Mouse (Mus musculus): ENCODE measurements at regions not wholly inside any gene's neighbourhood (a gene's known extent, or its start where the extent isn't known, plus 50 kb on each side); places are given as distances from the start of the nearest gene placed in this dataset.
A peak's percentile ranks its signal among the peaks of the same experiment; 100 is the strongest.

DNA sequence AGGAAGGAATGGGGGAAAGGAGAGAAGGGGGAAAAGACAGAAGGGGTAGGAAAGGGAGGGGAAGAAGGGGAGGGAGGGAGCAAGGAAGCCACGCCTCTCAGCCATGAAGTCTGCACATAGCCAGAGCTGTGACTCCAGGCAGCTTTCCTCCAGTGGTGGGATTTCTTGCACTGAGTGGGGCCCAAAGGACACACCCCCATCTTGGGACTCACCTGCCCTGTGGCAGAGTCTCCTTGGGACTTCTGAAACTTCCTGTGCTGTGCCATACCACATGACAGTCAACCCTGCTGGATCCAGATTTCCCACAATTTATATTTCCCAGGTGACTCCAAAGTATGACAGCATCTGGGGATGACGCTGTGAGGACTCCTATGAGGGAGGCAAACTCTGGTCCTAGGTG, 170.5 kb downstream of the Tpra1 start:
- Histone ChIP-seq H3K4me1 (ENCODE audit: control insufficient read depth, insufficient read depth, low read length) (no peaks in the 10 kb centered on the region), H3K36me3 (ENCODE audit: control insufficient read depth, insufficient read depth, low read length) (no peaks in the 10 kb centered on the region), H3K27me3 (replicated peaks; ENCODE audit: control insufficient read depth, insufficient read depth, low read length) (no peaks in the 10 kb centered on the region), H3K27ac (ENCODE audit: insufficient read depth, low read depth, low read length) (no peak overlapping the region), H3K4me3 (ENCODE audit: insufficient read depth, low read depth, low read length) (no peak overlapping the region)
- DNase-seq, result no peak
- TF ChIP-seq CTCF (conservative IDR thresholded peaks at IDR 0.05; ENCODE audit: insufficient read depth, insufficient read length, low read depth, low read length), result no peak
- no peak for TF ChIP-seq POLR2A (IDR thresholded peaks at IDR 0.05; ENCODE audit: low read depth, low read length)
- WGBS, result 51% methylated on average over 2 of the region's 2 CpGs

DNA sequence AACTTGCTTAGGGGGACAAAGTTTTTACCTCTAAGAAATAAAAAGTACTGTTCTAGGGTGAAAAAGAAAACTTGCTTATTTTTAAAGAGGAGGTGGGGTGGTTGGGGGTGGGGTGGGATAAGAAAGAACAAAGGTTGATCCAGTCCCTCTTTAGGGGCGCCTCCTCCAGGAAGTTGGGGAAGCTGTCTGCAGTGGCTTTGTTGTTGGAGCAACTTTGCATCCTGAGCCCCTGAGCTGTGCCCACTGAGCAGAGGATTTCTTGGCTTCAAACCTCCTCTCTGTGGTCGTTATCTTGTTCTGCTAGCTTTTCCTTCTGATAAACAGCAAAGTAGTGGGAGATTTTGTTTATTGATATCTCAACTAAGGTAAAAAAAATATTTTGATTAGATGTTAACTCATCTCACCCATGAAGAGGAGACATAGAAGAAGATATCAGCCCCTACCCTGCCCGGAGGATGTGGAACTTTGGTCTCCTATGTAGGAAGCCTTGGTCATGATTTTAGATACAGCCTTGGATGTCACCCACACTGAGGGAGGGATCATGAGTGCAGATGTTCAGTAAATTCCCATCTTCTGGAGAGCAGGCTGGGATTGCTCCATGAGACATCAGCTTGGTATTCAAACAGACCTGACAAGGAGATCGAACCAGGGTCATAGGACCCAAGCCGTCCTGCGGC, 179.7 kb downstream of the Tpra1 start:
- no peaks in the 10 kb centered on the region for H3K27me3 ChIP-seq (replicated peaks; ENCODE audit: control insufficient read depth, insufficient read depth, low read length)
- H3K4me3 ChIP-seq (ENCODE audit: insufficient read depth, low read depth, low read length), result no peak overlapping the region
- TF ChIP-seq POLR2A (IDR thresholded peaks at IDR 0.05; ENCODE audit: low read depth, low read length) (no peak), CTCF (conservative IDR thresholded peaks at IDR 0.05; ENCODE audit: insufficient read depth, insufficient read length, low read depth, low read length) (no peak)
- H3K4me1 ChIP-seq (ENCODE audit: control insufficient read depth, insufficient read depth, low read length), result no peaks in the 10 kb centered on the region
- WGBS, result 60% methylated on average over 6 of the region's 6 CpGs
- no peaks in the 10 kb centered on the region for H3K36me3 ChIP-seq (ENCODE audit: control insufficient read depth, insufficient read depth, low read length)
- no peak for DNase-seq
- H3K27ac ChIP-seq (ENCODE audit: insufficient read depth, low read depth, low read length), result no peak overlapping the region

DNA sequence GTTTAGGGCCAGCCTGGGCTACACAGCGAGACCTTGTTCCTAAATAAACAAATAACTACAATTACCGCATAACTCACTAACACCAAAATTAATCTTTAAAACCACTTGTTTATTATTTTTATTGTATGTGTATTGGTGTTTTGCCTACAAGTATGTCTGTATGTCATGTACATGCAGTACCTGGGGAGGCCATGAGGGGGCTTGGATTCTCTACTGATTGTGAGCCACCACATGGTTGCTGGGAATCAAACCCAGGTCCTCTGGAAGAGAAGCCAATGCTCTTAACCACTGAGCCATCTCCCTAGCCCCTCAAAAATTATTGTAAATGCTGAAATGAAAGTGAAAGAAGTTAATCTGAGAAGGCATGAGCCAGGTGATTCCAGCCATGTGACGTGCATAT, 182.4 kb downstream of the Tpra1 start:
- no peaks in the 10 kb centered on the region for H3K36me3 ChIP-seq (ENCODE audit: control insufficient read depth, insufficient read depth, low read length)
- no peak for DNase-seq
- no peaks in the 10 kb centered on the region for H3K27me3 ChIP-seq (replicated peaks; ENCODE audit: control insufficient read depth, insufficient read depth, low read length)
- no peak overlapping the region for H3K27ac ChIP-seq (ENCODE audit: insufficient read depth, low read depth, low read length)
- no peak overlapping the region for H3K4me3 ChIP-seq (ENCODE audit: insufficient read depth, low read depth, low read length)
- over 99% methylated on average over 3 of the region's 3 CpGs for WGBS
- TF ChIP-seq CTCF (conservative IDR thresholded peaks at IDR 0.05; ENCODE audit: insufficient read depth, insufficient read length, low read depth, low read length), result 0 out of 2 replicates have a peak, but pooled peaks have one; percentile 4
- TF ChIP-seq POLR2A (IDR thresholded peaks at IDR 0.05; ENCODE audit: low read depth, low read length), result no peak
- H3K4me1 ChIP-seq (ENCODE audit: control insufficient read depth, insufficient read depth, low read length), result no peaks in the 10 kb centered on the region

DNA sequence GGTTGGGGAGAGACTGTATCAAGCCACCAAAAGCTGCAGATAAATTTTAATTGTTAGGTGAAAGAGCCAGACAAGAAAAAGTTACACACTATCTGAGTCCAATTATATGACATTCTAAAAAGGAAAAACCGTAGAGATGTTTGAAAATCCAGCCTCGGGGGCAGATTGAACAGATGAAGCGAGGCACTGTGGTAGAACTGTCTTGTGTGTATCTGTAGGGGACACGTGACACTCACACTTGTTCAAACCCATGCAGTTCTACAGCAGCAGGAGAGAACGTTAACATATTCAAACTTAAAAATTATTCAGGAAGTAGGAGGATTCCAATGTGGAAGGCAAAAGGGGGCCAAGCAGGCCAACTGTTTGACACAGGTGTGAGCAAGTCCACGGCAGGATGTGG, 183.1 kb downstream of the Tpra1 start:
- TF ChIP-seq POLR2A (IDR thresholded peaks at IDR 0.05; ENCODE audit: low read depth, low read length) (no peak), CTCF (conservative IDR thresholded peaks at IDR 0.05; ENCODE audit: insufficient read depth, insufficient read length, low read depth, low read length) (no peak)
- no peak for DNase-seq
- Histone ChIP-seq H3K27me3 (replicated peaks; ENCODE audit: control insufficient read depth, insufficient read depth, low read length) (no peaks in the 10 kb centered on the region), H3K36me3 (ENCODE audit: control insufficient read depth, insufficient read depth, low read length) (no peaks in the 10 kb centered on the region), H3K4me3 (ENCODE audit: insufficient read depth, low read depth, low read length) (no peak overlapping the region), H3K4me1 (ENCODE audit: control insufficient read depth, insufficient read depth, low read length) (no peaks in the 10 kb centered on the region), H3K27ac (ENCODE audit: insufficient read depth, low read depth, low read length) (no peak overlapping the region)
- 82% methylated on average over 6 of the region's 6 CpGs for WGBS

DNA sequence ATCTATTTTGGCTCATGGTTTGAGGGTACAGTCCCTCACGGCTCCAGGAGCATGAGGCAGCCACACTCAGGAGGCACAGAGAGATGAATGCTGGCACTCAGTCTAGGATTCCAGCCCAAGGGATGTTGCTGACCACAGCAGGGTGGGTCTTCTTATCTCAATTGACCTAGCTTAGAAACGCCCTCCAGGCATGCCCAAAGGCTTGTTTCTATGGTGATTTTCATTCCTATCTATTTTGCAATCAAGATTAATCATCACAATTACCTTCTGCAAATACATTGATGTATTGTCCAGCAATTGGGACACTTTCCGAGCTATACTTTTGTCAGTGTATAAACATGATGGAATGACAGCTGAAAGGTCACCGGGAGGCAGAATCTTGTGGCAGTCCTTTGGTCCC, 185.6 kb downstream of the Tpra1 start:
- TF ChIP-seq POLR2A (IDR thresholded peaks at IDR 0.05; ENCODE audit: low read depth, low read length), result no peak
- TF ChIP-seq CTCF (conservative IDR thresholded peaks at IDR 0.05; ENCODE audit: insufficient read depth, insufficient read length, low read depth, low read length), result no peak
- DNase-seq, result no peak
- Histone ChIP-seq H3K27ac (ENCODE audit: insufficient read depth, low read depth, low read length) (no peak overlapping the region), H3K4me1 (ENCODE audit: control insufficient read depth, insufficient read depth, low read length) (no peaks in the 10 kb centered on the region), H3K4me3 (ENCODE audit: insufficient read depth, low read depth, low read length) (no peak overlapping the region), H3K36me3 (ENCODE audit: control insufficient read depth, insufficient read depth, low read length) (no peaks in the 10 kb centered on the region), H3K27me3 (replicated peaks; ENCODE audit: control insufficient read depth, insufficient read depth, low read length) (no peaks in the 10 kb centered on the region)
- 82% methylated on average over 4 of the region's 4 CpGs for WGBS

DNA sequence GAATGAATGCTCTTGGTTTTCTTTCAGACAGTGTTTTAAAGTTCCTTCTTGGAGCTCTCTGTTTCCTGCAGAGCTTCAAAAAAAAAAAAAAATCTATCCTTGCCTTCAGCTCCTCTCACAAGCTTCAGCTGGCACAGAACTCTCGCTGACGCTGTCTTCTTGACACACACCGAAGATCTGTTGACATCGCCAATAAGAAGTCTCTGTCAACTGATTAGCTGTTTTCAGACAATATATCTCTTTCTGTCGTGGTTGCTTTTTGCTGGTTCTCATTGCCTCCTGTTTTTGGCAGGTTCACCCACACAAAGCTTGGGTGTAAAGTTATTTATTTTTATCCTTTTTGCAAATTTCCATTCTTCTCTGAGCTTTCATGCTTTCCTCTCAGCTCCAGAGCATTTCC, 188.0 kb downstream of the Tpra1 start:
- Histone ChIP-seq H3K27ac (ENCODE audit: insufficient read depth, low read depth, low read length) (no peak overlapping the region), H3K4me3 (ENCODE audit: insufficient read depth, low read depth, low read length) (no peak overlapping the region), H3K27me3 (replicated peaks; ENCODE audit: control insufficient read depth, insufficient read depth, low read length) (no peaks in the 10 kb centered on the region), H3K4me1 (ENCODE audit: control insufficient read depth, insufficient read depth, low read length) (no peaks in the 10 kb centered on the region), H3K36me3 (ENCODE audit: control insufficient read depth, insufficient read depth, low read length) (no peaks in the 10 kb centered on the region)
- TF ChIP-seq POLR2A (IDR thresholded peaks at IDR 0.05; ENCODE audit: low read depth, low read length) (no peak), CTCF (conservative IDR thresholded peaks at IDR 0.05; ENCODE audit: insufficient read depth, insufficient read length, low read depth, low read length) (no peak)
- WGBS, result 92% methylated on average over 5 of the region's 5 CpGs
- no peak for DNase-seq

DNA sequence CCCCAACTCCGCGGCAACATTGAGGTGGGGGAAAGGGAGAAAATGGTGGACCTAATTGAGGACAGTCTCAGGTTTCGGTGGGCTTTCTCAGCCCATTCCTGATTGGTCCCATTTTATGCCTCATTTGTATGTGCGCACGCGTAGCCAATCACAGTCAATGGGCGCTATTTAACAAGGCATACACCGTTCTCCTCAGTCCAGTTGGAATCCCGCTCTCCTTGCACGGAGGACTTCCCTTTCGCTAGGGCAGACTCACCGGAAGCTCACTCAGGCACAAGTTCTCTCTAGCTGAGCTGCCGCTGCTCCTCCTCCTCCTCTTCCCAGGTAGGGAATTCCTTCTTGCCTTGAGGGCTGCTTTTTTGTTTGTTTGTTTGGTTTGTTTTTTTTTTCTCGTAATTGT, 193.9 kb downstream of the Tpra1 start:
- H3K4me3 ChIP-seq (ENCODE audit: insufficient read depth, low read depth, low read length), result no peak overlapping the region
- 96% methylated on average over 14 of the region's 14 CpGs for WGBS
- TF ChIP-seq POLR2A (IDR thresholded peaks at IDR 0.05; ENCODE audit: low read depth, low read length) (no peak), CTCF (conservative IDR thresholded peaks at IDR 0.05; ENCODE audit: insufficient read depth, insufficient read length, low read depth, low read length) (no peak)

More for the DNA sequence above, 193.9 kb downstream of the Tpra1 start:
- no peak for DNase-seq
- Histone ChIP-seq H3K36me3 (ENCODE audit: control insufficient read depth, insufficient read depth, low read length) (no peaks in the 10 kb centered on the region), H3K27me3 (replicated peaks; ENCODE audit: control insufficient read depth, insufficient read depth, low read length) (no peaks in the 10 kb centered on the region), H3K4me1 (ENCODE audit: control insufficient read depth, insufficient read depth, low read length) (no peaks in the 10 kb centered on the region), H3K27ac (ENCODE audit: insufficient read depth, low read depth, low read length) (no peak overlapping the region)

All from kidney, adult 2 months (tissue).